Mouse (Mus musculus) thymus, adult 2 months (tissue): Measurements from ENCODE around the gene Loxl1. TPM values are rescaled to one million over a fixed set of nuclear protein-coding genes. Genes with fewer than 3 reads are reported as not detected.

Experiments used
- DNase-seq: peaks from one replicate; pipeline ENCODE4 v3.0.0; 2021
- H3K27ac ChIP-seq: fragments of 200-500 bp; 2 replicates; pipeline ENCODE4 v1.5.1; 2012; ENCODE audit warnings: low read length, control low read depth; ENCODE audit not compliant: control insufficient read depth, insufficient read depth
- H3K27me3 ChIP-seq: fragments of 200-500 bp; 2 replicates; pipeline ENCODE4 v1.6.1; 2012; ENCODE audit warnings: mild to moderate bottlenecking, low read length, moderate library complexity, mixed read lengths; ENCODE audit not compliant: control insufficient read depth, insufficient read depth
- H3K36me3 ChIP-seq: fragments of 200-500 bp; 2 replicates; pipeline ENCODE4 v1.6.1; 2012; ENCODE audit warnings: mild to moderate bottlenecking, low read length, moderate library complexity; ENCODE audit not compliant: control insufficient read depth, insufficient read depth
- H3K4me1 ChIP-seq: fragments of 200-500 bp; replicated peaks from 2 replicates; pipeline ENCODE4 v1.6.1; 2012; ENCODE audit warnings: low read length; ENCODE audit not compliant: control insufficient read depth, insufficient read depth
- H3K4me3 ChIP-seq: fragments of 200-500 bp; 2 replicates; pipeline ENCODE4 v1.5.1; 2012; ENCODE audit warnings: mild to moderate bottlenecking, low read length, control low read depth, moderate library complexity; ENCODE audit not compliant: control insufficient read depth, insufficient read depth
- CTCF ChIP-seq: fragments of 200-500 bp; IDR thresholded peaks from 2 replicates; pipeline ENCODE4 v1.5.1; 2012; ENCODE audit warnings: mild to moderate bottlenecking, control low read depth, low read length, moderate library complexity, borderline replicate concordance; ENCODE audit not compliant: control insufficient read depth, poor library complexity, insufficient read depth; ENCODE audit errors: extremely low read depth
- POLR2A ChIP-seq: fragments of 200-500 bp; IDR thresholded peaks from 2 replicates; pipeline ENCODE4 v1.6.1; 2012; ENCODE audit warnings: mild to moderate bottlenecking, low read length, control low read depth, moderate library complexity; ENCODE audit not compliant: control insufficient read depth, poor library complexity, insufficient read depth; ENCODE audit errors: extremely low read depth
- WGBS: fragments of 180-500 bp; shearing (Covaris S2); methylation state at CpG from one replicate; pipeline ENCODE4 v1.1.7; 2018; 5-methylcytosine and 5-hydroxymethylcytosine counted together
- polyA plus RNA-seq: library from polyadenylated mRNA; depleted of rRNA; stranded (reverse); fragments of >200 nt; gene quantifications from 2 replicates; pipeline ENCODE4 v1.2.3, GENCODE M21; 2012

Gene Loxl1
- polyA plus RNA-seq, 1 experiment = 19.0 TPM

GRCm38 (mm10) chr9:58326477-58327180 lies 13.6 kb upstream of the Loxl1 start:
- Histone ChIP-seq H3K36me3 (no peaks in the 10 kb centered on the region), H3K27ac (no peak overlapping the region), H3K4me3 (no peak overlapping the region), H3K27me3 (no peaks in the 10 kb centered on the region), H3K4me1 (no peaks in the 10 kb centered on the region)
- no peak for DNase-seq
- TF ChIP-seq CTCF (no peak), POLR2A (no peak)
- 29% methylated on average over 4 of the region's 4 CpGs for WGBS

- H3K27ac ChIP-seq = no peak overlapping the region
- H3K4me3 ChIP-seq = no peak overlapping the region
- 98% methylated on average over 3 of the region's 3 CpGs for WGBS
- no peaks in the 10 kb centered on the region for H3K4me1 ChIP-seq
- DNase-seq = no peak
- H3K36me3 ChIP-seq = no peaks in the 10 kb centered on the region
- no peak for TF ChIP-seq CTCF
- TF ChIP-seq POLR2A = no peak
- H3K27me3 ChIP-seq = no peaks in the 10 kb centered on the region
Observed at GRCm38 (mm10) chr9:58321681-58322080, 8.7 kb upstream of the Loxl1 start.

GRCm38 (mm10) chr9:58318317-58318716 lies 5.3 kb upstream of the Loxl1 start:
- Histone ChIP-seq H3K4me1 (no peaks in the 10 kb centered on the region), H3K27me3 (no peaks in the 10 kb centered on the region), H3K36me3 (no peaks in the 10 kb centered on the region), H3K4me3 (no peak overlapping the region), H3K27ac (no peak overlapping the region)
- 95% methylated on average over 3 of the region's 3 CpGs for whole genome bisulfite sequencing
- DNase-seq = no peak
- TF ChIP-seq POLR2A (no peak), CTCF (no peak)

- H3K27ac ChIP-seq = no peak overlapping the region
- H3K4me1 ChIP-seq = no peaks in the 10 kb centered on the region
- no peak for TF ChIP-seq CTCF
- TF ChIP-seq POLR2A = no peak
- H3K4me3 ChIP-seq = no peak overlapping the region
- no peaks in the 10 kb centered on the region for H3K36me3 ChIP-seq
- WGBS = 76% methylated on average over 3 of the region's 3 CpGs
- no peaks in the 10 kb centered on the region; the same call in 1 of the 2 replicates for H3K27me3 ChIP-seq
- no peak for DNase-seq
Observed at GRCm38 (mm10) chr9:58317381-58317780, 4.4 kb upstream of the Loxl1 start.

DNA sequence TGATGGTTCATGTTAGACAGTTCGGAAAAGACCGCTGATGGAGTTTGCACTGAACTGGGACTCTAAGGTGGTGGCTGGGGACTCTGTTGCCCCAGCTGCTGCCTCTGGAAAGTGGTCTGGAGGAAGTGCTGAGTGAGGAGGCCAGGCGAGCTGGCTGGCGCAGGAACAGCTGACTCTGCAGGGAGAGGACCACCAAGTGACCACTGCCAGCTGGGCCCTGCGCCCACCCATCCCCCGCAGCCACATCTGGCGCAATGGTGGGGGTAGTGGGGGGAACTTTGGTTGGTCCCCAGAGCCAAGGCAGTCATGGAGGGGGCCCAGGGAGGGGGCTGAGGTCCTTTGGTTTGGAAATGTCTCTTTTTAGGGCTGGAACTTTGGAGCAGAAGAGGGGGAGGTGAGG lies 3.8 kb upstream of the Loxl1 start:
- no peak overlapping the region for H3K4me3 ChIP-seq
- no peak overlapping the region for H3K27ac ChIP-seq
- DNase-seq = no peak
- no peaks in the 10 kb centered on the region for H3K4me1 ChIP-seq
- H3K36me3 ChIP-seq = no peaks in the 10 kb centered on the region
- 82% methylated on average over 7 of the region's 7 CpGs for WGBS
- no peaks in the 10 kb centered on the region; the same call in 1 of the 2 replicates for H3K27me3 ChIP-seq
- TF ChIP-seq CTCF (no peak), POLR2A (no peak)

DNA sequence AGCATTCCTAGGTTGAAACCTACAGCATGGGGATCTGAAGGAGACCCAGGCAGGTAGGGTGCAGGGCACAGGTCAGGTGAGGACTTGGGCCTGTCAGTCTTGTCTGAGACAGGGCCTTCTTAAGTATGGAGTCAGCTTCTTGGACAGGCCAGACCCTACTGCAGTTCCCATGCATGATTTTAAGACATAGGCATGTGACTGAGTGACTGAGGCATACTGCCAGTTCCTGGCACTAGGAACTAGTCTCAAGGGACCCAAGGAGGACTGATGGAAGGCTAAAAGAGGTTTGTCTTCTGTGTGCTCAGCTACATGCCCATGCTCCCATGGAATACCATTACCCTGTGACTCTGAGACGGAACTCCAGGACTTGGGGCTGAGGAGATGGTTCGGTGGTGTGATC lies 2.9 kb upstream of the Loxl1 start:
- WGBS = 98% methylated on average over 2 of the region's 2 CpGs
- no peaks in the 10 kb centered on the region for H3K36me3 ChIP-seq
- no peak overlapping the region for H3K27ac ChIP-seq
- TF ChIP-seq POLR2A (no peak), CTCF (no peak)
- DNase-seq = no peak
- H3K4me1 ChIP-seq = no peaks in the 10 kb centered on the region
- no peak overlapping the region for H3K4me3 ChIP-seq
- H3K27me3 ChIP-seq = no peaks in the 10 kb centered on the region; the same call in 1 of the 2 replicates
